Mouse (Mus musculus) kidney, postnatal 4 days (tissue): ENCODE measurements around the gene Zswim5.

ENCODE experiments used
- DNase-seq, 2 experiments: peaks; one replicate each; pipeline ENCODE4 v3.0.0; 2021; ENCODE audit warnings: mixed read lengths in 2 of 2

The Zswim5 gene

DNA sequence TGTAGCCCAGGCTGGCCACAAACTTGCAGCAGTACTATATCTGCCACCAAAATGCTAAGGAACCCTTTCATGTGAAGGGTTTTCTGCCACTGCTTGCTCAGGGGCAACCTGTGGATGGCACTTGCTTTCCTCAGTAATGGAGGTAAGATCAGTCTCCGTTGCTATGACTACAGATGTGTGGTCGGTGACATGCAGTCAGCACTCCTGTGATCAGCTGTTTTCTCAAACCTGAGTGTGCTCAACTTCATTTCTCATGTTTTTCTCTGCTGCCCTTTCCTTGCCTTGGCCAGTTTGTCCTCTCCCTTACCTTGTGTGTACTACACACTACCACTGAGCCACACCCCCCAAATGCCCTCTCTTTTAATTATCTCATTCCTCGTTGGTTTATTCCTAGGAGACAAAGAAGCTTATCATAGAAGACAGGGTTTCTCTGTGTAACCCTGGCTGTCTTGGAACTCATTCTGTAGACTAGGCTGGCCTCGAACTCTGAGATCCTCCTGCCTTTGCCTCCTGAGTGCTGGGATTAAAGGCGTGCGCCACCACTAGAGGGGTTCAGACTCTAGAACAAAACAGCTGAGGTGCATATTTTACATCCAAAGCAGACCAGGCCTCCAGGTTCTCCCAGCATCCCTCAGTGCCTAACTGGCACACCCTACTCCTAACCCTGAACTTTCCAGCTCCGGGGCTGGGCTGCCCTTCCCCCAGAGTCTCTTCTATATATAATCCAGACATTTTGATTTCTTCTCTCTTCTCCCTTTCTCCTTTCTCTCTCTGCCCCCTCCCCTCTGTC is 128.6 kb downstream of the Zswim5 start:
- no peak for DNase-seq

DNA sequence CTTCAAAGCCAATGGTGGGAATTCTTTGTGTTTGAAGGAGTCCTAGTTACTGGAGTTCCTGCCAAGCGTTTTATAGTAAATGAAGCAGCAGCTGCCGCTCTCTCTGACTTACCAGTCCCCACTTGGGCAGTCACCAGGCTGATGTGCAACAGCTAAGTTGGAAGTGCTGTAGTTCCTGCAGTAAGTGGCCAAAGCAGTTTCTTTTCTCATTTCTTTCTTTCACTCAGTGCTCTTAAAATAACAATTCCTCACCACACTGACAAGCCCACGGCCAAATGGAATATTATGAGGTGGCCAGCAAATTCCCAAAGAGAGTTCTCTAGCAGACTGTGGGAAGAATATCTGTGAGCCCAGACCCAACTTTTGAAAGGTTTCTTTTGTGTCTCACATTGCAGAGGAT is 129.9 kb downstream of the Zswim5 start:
- DNase-seq = no peak

DNA sequence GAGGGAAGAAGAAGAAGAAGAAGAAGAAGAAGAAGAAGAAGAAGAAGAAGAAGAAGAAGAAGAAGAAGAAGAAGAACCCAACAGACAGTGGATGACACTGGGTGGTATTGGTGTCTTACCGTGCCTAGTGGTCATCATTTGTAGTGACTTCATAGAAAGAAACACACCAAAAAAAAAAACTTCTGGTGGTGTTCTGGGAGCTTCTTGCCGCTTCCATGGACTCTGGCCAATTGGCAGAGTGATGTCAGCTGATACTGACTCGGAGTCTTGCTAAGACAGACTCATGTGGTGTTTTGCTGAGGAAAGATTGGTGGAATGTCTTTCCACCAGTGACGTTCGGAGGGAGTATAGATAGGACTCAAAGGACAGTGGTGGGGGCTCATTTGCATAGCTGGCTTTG is 133.1 kb downstream of the Zswim5 start:
- no peak for DNase-seq

DNA sequence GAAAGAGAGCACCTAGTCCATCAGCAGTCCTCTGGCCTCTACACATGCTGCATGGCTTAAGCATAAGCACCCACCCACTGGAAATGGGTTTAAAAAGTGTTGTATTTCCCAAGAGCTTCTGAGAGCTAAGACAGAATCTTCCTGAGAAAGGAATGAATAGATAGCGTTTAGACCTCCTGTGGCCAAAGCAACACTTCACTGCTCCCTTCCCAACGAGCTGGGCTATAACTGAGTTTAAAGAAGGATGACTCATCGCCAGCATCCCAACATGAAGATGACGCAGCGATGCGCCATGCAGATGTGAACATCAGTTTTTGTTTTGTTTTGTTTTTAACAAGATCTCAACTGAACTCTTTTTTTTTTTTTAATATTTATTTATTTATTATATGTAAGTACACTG is 136.4 kb downstream of the Zswim5 start:
- DNase-seq = no peak

DNA sequence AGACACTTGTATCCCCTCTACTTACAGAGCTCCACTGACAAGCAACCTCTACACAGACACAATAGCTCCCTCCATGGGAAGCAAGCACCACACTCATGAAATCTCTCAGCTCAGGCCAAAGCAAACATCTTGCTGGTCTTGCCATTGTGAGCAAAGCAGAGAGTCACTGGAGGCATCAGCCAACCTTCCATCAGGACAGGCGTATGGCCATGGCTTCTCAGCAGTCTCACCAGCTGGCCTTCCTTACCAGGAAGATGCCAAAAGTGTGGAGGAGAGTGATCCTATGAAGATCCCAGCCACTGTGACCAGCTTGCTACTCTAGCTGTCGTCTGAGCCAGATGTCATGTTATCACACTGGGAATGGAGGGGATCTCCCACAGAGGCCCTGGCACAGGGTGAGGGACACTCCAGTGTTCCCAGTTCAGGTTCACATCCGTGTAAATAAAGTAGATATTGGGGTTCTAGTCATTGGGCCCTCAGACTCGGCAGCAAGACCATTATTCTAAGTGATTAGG is 137.8 kb downstream of the Zswim5 start:
- no peak for DNase-seq

DNA sequence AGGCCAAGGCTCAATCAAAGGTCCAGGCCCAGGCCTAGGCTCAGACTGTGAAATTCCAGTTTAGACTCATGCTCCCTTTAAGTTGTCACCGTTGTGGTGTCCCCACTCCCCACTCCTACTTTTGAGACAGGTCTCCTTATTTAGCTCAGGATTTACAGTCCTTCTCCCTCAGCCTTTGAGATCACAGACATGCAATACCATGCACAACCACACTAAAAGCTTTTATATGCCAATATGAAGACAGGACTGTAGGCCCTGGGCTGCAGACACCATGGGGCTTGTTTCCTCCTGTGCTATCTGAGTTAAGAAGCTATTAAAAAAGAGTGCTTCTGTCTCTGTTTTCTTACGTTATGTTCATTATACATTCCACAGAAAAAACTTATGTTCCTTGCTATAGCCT is 140.6 kb downstream of the Zswim5 start:
- no peak for DNase-seq

DNA sequence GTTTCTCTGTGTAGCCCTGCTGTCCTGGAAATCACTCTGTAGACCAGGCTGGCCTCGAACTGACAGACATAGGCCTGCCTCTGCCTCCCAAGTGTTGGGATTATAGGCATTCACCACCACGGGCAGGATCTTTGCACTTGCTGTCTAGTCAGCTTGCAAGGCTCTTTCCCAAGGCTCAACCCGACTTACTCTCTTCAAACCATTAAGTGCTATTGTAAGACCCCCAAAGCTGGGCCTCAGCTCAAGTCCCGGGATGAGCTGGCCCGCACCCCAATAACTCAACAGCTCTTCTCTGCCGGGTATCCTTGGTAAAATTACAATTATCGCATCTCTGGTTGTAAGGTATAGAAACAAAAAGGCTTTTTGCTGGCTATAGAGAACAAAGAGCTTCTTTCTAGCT is 141.2 kb downstream of the Zswim5 start:
- no peak for DNase-seq

DNA sequence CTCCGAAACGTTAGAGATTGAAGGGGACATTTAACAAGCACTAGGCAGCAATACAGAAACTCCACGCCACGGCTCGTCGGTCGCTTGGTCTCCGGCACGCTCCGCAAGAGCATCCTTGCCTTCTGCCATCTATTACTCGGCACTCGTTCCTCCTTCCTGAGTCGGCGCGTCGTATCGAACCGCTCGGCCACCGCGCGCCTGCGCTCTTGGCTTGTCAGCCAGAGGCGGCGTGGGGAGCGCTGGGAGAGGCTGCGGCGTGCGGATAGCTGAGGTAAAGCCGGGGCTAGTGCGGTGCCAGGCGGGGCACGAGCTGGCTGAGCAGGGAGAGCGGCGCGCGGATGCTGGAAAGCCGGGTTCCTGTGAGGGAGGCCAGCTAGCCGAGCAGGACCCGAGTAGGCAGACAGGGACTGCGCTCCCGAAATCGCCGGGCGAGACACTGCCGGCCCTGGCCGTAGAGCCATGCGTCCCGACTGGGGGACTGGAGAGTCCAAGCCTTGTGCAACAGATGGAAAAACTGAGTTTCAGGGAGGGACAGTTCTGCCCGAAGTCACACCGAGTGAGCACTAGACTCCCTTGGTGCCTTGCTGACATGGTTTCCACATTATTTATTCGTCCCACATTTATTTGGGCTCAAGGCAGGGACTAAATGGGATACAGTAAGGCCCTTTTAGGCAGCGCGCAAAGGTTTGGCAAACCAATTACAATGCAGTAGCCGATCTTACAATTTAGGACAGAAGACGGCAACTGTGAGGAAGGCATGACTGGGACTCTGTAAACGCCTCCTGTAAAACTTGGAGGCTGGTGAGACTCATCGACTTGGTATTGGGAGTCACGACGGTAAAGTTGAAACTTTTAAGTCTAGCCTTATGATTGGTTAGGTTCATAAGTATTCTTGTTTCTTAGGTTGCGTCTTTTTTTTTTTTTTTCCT is 142.3 kb downstream of the Zswim5 start, which contains the start of gene Eif2b3:
Eif2b3 (plus strand) TSS at position 197 of the 929 bp plus-strand sequence.
- DNase-seq = peak; percentile 91 to 94

DNA sequence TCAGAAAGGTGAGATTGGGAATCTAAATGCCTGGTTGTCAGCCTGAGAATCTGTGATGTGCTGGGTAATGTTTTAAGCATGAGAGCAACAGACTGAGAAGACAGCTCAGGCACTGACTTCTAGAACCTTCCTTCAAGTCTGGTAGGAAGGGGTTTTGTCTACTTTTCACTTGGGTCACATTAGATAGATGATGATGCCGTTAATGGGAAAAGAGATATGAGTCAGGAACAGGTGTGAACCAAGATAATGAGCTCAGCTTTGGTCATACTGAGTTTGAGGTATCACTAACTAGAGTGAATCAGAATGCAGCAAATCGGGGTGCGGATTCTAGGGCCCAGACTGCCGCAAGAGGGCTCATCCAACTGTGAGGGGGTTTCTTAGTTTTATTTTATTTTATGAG is 146.3 kb downstream of the Zswim5 start:
- no peak for DNase-seq

DNA sequence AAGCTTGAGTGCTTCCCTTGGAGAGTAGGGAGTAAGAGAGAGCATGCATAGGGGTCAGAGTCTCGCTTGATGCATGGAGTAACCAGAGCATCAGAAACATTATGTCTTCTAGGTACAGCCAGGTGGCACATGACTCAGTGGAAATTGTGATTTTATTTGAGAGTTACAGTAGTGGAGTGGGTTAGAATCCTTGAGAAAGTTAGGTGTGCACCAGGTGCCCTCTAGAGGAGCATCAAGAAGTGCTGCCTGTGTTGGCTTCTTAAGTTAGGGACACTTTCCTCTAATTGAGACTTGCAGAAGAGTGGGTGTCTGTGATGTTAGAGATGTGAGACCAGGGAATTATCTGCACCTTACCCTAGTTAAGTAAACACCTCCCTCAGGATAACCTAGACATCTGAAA is 153.9 kb downstream of the Zswim5 start:
- no peak for DNase-seq
